Mouse (Mus musculus): Measurements from ENCODE around the gene Gm5460.

The Gm5460 gene

DNA sequence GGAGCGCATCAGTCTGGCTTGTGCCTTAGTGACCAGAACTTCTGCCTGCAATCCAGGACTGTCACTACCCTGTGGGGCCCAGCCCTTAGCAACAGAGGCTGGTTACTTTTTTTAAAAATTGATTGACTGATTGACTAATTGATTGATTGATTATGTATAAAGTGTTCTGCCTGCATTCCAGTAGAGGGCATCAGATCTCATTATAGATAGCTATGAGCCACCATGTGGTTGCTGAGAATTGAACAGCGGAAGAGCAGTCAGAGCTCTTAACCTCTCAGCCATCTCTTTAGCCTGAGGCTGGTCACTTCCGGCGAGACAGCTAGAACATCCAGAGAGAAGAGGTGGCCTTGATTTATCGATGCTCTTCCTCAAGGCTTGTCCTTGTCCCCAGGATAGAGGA is 60.7 kb downstream of the Gm5460 start:
- no peak for DNase-seq

DNA sequence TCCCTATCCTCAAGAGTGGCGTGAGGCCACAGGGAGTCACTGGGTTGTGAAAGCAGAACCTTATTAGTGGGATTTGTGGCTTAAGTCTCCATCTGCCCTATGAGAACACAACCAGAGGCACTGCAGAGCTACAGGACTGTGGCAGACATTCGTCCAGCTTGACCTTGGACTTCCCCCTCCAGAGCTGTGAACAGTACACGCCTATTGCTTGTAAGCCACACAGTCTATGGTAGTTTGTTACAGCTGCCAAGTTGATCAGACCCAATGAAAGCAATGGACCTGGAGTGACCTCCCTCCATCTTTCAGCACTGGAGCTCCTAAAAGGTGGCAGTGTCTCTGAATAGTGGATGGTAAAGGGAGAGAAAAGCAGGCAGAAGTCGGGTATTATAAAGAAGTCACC is 61.7 kb downstream of the Gm5460 start:
- DNase-seq: no peak

GRCm38 (mm10) chr14:34080321-34080997 is 63.9 kb downstream of the Gm5460 start:
- DNase-seq: peak; percentile 59 to 77

DNA sequence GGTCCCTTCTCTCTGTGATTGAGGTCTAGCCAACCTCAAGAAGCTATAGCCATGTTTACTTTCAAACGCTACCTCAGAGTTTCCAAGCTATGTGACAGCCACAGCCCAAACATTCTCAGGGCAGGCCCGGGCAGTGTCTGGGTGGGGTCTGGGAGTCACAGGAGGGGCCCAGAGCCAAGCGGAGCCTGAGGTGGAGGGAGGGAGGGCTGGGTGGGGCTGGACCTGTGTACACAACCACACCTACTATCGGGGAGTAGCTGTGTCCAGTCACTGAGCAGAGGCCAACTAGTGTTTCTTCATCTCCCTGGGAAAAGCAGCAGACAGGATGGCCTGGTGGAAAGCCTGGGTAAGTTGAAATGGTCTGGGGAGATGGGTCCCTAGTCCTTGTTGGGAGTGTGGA is 69.2 kb downstream of the Gm5460 start, which contains the start of gene Anxa8:
Gene Anxa8 (plus strand): TSS at position 251 of the 400 bp plus-strand sequence.
- DNase-seq: peak; percentile 25 to 68

- DNase-seq: no peak
Observed at GRCm38 (mm10) chr14:34086806-34087205, 70.2 kb downstream of the Gm5460 start.

- DNase-seq: no peak
Observed at GRCm38 (mm10) chr14:34087856-34088398, 71.4 kb downstream of the Gm5460 start.

DNA sequence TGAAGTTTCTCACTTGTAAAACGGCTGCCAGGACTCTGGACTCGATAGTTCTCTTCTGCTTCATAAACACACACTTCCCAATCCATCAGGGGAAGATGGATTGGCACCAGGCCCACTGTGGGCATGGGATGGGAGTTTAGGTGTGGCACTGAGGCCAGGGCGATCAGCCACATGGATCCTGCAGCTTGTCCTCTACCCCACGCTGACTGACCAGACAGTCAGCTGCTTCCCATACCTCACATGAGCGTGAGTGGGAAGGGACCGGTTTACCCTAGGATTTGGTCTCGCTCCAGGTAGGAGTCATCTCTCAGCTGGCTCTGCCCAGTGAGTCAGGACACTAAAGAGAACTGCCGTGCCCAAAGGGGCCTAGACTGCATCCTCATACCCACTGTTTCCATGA is 73.2 kb downstream of the Gm5460 start:
- no peak for DNase-seq

GRCm38 (mm10) chr14:34091475-34091874 is 74.9 kb downstream of the Gm5460 start:
- DNase-seq: no peak

GRCm38 (mm10) chr14:34092856-34093255 is 76.3 kb downstream of the Gm5460 start:
- no peak for DNase-seq

DNA sequence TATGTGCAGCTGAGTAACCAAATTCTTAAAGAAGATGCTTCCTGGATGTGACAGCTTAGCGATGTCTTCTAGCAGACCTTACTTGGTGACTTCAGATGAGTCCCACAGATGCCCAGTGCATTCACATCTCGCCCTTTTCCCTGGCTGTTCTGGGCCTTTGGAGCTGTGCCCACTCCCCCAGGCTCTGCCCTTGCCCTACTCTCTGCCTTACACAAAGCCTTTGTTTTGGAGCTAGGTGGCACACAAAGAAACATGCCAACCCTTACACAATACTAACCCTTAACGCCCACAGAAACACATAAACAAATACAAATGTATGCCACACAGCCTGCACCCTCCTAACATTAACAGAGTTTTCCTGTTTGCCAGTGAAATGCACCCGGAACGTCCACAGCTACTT is 79.6 kb downstream of the Gm5460 start:
- DNase-seq: no peak
